Mouse (Mus musculus) thymus, adult 2 months (tissue): ENCODE data around the gene Cdk11b.

Source experiments
- CTCF ChIP-seq: fragments of 200-500 bp; IDR thresholded peaks from 2 replicates; pipeline ENCODE4 v1.5.1; 2012; ENCODE audit warnings: mild to moderate bottlenecking, control low read depth, low read length, moderate library complexity, borderline replicate concordance; ENCODE audit not compliant: control insufficient read depth, poor library complexity, insufficient read depth; ENCODE audit errors: extremely low read depth
- POLR2A ChIP-seq: fragments of 200-500 bp; IDR thresholded peaks from 2 replicates; pipeline ENCODE4 v1.6.1; 2012; ENCODE audit warnings: mild to moderate bottlenecking, low read length, control low read depth, moderate library complexity; ENCODE audit not compliant: control insufficient read depth, poor library complexity, insufficient read depth; ENCODE audit errors: extremely low read depth

GRCm38 (mm10) chr4:155613264-155613663 is 11.4 kb upstream of the Cdk11b start:
- TF ChIP-seq CTCF (no peak), POLR2A (no peak)
